Mouse (Mus musculus) erythroblast, embryonic 14.5 days (primary cell): ENCODE results near the gene Tbx10.

ENCODE experiments used
- GATA1 ChIP-seq: IDR thresholded peaks from 2 replicates; pipeline ENCODE4 v1.6.1; 2012; ENCODE audit warnings: low read length, inconsistent platforms, mixed read lengths
- TAL1 ChIP-seq: IDR thresholded peaks from 3 replicates; pipeline ENCODE4 v1.6.1; 2012; ENCODE audit warnings: low read length, inconsistent platforms, mixed read lengths

DNA sequence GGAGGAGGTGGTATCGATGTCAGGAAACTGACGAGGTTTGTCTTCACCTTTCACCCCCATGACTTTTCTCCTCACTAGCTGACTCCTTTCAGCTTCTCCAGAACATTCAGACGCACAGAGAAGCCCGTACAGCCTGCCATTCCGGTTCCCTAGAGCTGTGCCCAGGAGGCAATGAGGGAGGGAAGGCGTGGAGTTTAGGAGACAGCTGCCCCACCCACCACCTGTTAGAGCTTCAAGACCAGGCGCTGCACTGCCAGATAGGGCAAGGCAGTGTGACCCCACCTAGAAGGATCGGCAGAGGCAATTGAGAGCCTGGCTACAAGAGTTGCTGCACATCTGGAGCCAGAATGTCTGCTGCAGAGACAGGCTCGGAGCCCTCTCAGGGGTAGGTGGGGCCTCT is 20.3 kb upstream of the Tbx10 start, which contains the start of gene Aldh3b2:
- no peak for TF ChIP-seq GATA1
- TF ChIP-seq TAL1: no peak
